Mouse (Mus musculus) heart, postnatal 36 days (tissue): ENCODE measurements around the gene Ralgds. TPM values are rescaled to one million over a fixed set of nuclear protein-coding genes. Genes with fewer than 3 reads are reported as not detected.

Experiments used
- DNase-seq, 2 experiments: peaks; one replicate each; pipeline ENCODE4 v3.0.0; 2021 to 2022
- intact Hi-C: fragments of 180-260 bp; cut with DNase I; formaldehyde crosslinking; loops from one replicate; pipeline ENCODE4 v1.15.1; 2025
- total RNA-seq, 2 experiments: library from RNA; stranded (reverse); gene quantifications; 2 replicates each; pipeline ENCODE4 v1.2.3; 2021

Gene Ralgds
- total RNA-seq, 2 experiments from 2014 or later: 13.3 to 13.6 TPM

- intact Hi-C loops: no loop called here
- no peak for DNase-seq
Measured at GRCm38 (mm10) chr2:28596998-28597397, 84.1 kb downstream of the Ralgds start.

DNA sequence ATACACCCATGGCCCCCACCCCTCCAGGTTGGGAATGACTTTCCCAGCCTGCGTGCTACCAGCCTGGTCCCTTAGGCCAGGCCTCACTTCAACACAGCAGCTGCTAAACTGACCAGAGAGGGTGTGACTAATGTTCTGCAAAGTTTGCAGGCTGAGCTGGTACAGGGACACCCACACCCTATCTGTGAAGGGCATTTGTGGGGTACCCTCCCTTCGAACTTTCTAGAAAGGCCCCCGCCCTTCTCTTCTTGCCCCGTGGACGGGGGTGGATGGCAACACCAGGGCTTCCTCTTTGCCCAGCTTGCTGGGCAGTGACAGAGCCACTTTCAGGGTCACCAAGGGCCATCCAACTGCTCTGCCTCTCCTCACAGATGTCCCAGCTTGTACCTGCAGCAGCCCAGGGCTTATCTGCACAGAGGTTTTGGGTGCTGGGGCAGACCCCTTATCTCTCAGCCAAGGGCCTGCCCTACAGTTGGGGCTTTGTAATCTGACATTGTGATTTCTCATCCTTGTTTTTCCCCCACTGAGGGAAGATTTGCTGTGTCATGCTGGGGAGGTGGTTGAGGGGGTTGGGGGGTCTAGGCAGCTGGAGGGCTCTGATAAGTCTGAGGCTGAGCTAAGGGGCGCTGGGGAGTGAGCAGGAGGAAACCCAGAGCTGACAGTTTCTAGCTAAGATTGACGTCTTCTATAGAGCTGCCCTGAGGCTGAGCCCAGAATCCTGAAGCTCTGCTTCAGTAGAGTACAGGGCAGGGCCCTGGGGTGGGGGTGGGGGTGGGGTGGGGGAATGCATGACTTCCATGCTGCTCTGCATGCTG is 85.0 kb downstream of the Ralgds start:
- no peak for DNase-seq
- intact Hi-C loops: no loop called here

- intact Hi-C loops: no loop called here
- no peak for DNase-seq
Measured at GRCm38 (mm10) chr2:28598692-28599568, 86.0 kb downstream of the Ralgds start.

GRCm38 (mm10) chr2:28599569-28599900 is 86.6 kb downstream of the Ralgds start:
- intact Hi-C loops: no loop called here
- DNase-seq: no peak

GRCm38 (mm10) chr2:28601720-28602590 is 89.0 kb downstream of the Ralgds start:
- DNase-seq: no peak
- intact Hi-C loops: no loop called here

Other genes starting within 250 kb of the Ralgds start
- gene Ppp1r26, start 66.3 kb upstream of the Ralgds start, total RNA-seq: 1 to 10 TPM; 3.2 to 4.7 TPM
- not detected for gene 1700007K13Rik, start 46.8 kb upstream of the Ralgds start, total RNA-seq
- gene Mrps2, start 45.1 kb upstream of the Ralgds start, total RNA-seq: 10 to 100 TPM; 38.2 to 41.8 TPM
- 1 to 10 TPM; 2.6 to 3.7 TPM for gene Gbgt1, start 16.2 kb upstream of the Ralgds start, total RNA-seq
- 1 to 10 TPM in 1 of 2 experiments, under 1 TPM in 1; 0.84 to 1.3 TPM for gene Gm10134, start 7.0 kb upstream of the Ralgds start, total RNA-seq
- not detected for gene Cel, start 50.3 kb downstream of the Ralgds start, total RNA-seq
- gene Gtf3c5, start 70.6 kb downstream of the Ralgds start, total RNA-seq: 10 to 100 TPM in 1 of 2 experiments, 1 to 10 TPM in 1; 9.6 to 11.5 TPM
- not detected for gene Gfi1b, start 108.9 kb downstream of the Ralgds start, total RNA-seq
- 10 to 100 TPM; 26.2 to 26.3 TPM for gene Tsc1, start 128.1 kb downstream of the Ralgds start, total RNA-seq
- not detected for gene Spaca9, start 186.6 kb downstream of the Ralgds start, total RNA-seq
- not detected for gene Ak8, start 187.0 kb downstream of the Ralgds start, total RNA-seq